Mouse (Mus musculus): ENCODE measurements around the gene AI467606.

The AI467606 gene

DNA sequence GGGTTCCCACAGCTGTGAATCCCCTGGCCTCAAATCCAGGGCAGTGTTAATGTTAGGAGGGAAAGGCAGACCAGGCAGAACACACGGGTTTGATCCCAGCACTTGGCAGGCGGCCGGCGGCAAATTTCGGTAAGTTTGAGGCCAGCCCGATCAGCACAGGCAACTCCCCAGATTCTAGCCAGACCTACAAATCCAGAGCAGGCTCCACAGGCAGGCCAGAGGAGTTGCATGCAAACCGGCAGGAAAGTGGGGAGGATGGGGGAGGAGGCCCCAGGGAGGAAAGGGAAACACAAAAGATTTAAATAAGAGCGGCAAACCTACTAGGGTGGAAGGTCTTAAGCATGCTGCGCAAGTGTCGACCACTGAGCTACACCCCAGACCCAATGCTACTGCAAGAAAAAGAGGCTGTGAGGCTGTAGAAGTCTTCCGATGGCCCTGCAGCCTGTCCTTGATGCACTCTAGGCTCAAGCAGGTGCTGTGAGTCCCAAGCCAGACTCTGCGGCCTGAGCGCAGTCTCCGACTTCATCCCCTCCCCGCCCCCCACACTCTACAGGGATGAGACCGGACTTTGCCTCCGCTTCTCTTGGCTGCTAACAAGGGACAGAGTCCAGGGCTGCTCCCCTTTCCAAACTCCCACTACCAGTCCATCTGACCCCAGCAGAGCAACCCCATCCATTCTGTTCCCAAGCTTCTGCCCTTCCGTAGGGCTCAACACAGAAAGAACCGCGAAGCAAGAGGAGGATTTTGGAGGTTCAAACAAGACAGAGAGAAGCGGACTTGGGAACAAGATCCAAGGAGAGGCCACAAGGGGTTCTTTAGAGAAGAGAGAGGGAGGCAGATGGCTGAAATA is 30.1 kb downstream of the AI467606 start:
- no peak for DNase-seq (ENCODE audit: low spot score in 2 of 2)

DNA sequence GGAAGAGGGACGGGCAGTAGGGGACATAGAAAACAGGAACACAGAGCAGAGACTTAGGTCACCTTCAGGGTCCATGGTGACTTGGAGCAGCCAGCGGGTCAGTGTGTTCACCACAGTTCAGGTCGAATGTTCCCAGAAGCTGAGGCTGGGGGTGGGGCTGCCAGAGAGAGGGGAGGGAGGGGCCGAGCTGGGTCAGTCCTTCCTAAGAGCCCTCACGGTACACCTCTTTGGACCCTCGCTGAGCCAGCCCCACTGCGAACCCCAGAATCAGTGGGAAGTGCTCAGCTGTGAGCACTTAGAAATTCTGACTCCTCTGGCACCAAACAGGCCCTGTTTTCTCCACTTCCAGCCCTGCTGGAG is 30.7 kb downstream of the AI467606 start, which contains the start of gene Qprt:
Qprt (minus strand) TSS at position 316 of the 360 bp plus-strand sequence.
- no peak for DNase-seq (ENCODE audit: low spot score in 2 of 2)

DNA sequence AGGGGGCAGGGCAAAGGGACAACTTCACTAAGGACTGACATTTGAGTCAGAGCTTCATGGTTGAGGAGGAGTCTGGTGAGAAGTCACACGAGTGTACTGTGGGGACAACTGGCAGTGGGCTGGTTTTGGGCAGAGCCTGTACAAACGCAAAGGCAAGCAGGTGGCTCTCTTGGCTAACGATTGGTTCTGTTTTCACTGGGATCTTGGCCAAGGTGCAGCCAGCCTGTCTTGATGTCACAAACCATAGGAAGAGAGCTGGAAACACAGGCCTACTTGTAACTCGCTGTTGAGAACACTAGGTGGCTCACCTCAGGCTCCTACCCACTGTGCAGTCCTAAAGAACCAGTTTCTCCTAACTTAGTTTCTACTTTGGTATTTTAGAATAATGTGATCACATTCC is 38.5 kb downstream of the AI467606 start:
- DNase-seq (ENCODE audit: low spot score in 2 of 2), result peak in 1 of 2 experiments; percentile 68

DNA sequence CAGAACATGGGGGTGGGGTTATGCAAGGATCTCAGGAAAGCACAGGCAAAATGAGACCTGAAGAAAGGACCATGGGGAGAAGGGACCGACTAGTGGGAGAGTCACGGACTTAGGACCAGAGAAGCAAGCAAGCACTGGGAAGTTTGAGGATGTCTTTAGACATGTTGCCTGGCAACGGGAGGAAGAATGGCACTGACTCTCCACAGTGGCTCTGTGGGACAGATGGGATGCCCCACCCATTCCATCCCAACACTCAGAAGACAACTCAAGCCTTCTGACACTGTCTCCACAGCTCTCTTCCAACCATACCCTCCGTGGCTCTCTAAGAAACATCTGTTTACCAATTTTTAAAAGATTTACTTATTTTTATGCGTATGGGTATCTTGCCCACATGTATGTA is 42.0 kb downstream of the AI467606 start:
- DNase-seq (ENCODE audit: low spot score in 2 of 2), result peak in 1 of 2 experiments; percentile 7

DNA sequence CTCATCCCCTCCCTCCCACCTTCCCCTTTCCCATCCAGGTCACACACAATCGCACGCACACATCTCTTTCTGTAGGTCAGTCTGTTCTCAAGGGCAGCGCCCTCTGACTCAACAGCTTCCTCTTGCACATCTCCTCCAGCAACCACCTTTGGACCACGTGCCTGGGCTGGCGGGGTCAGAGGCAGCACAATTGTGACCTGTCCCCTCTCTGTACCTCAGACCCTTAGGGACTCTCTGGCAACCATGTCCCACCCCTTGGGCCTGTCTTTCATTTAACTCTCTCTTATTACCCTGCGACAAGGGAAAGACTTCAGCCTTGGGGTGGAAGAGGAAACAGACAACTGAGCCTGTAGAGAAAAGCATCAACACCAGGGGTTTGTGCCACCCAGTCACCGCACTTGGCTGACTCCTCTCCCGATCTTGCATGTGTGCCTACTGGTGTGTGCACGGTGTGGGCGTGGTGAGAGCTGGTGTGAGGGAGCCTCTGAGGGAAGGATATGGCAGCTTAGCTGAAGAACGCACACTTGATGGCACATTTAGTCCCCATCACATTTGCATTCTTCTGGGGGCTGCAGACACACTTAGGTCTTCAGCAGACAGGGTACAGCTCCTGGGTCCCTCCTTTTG is 43.8 kb downstream of the AI467606 start:
- DNase-seq (ENCODE audit: low spot score in 2 of 2), result no peak

DNA sequence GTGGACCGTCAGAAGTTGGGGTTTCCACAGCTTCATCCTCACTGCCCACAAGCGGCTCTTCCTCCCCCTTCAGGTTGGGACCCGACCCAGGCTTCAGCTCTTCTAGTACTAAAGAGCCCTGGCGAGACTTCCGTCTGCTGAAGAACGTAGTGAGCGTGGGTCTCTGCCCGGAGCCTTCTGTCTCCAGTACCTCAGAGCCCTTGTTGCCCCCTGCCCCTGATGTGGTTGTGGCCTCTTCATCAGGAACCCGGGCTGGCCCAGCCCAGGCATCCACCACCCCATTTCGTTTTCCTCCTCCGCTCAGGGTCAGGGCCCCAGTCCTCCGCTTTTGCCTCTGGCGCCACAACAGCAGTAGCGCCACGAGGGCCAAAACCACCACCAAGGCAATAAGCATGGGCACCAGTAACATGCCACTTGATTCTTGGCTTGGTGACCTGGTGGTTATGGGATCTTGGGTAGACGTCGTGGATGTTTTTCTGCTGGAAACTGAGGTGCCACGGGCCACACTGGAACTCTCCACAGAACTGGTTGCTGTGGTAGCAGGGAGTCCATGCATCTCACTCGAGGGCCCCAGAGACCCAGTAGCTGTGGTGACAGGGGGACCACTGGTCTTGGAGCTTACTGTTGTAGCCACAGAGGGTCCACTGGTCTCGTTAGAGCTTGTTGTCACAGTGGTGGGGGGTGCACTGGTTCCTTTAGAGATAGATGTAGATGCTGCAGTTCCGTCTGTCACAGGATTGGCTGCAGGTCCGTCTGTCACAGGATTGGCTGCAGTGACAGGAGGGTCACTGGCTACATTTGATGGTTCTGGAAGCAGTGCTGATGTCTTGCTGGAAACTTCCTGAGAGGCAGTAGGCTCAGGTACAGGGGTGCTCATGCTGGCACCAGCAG is 45.3 kb downstream of the AI467606 start:
- DNase-seq (ENCODE audit: low spot score in 2 of 2), result no peak

DNA sequence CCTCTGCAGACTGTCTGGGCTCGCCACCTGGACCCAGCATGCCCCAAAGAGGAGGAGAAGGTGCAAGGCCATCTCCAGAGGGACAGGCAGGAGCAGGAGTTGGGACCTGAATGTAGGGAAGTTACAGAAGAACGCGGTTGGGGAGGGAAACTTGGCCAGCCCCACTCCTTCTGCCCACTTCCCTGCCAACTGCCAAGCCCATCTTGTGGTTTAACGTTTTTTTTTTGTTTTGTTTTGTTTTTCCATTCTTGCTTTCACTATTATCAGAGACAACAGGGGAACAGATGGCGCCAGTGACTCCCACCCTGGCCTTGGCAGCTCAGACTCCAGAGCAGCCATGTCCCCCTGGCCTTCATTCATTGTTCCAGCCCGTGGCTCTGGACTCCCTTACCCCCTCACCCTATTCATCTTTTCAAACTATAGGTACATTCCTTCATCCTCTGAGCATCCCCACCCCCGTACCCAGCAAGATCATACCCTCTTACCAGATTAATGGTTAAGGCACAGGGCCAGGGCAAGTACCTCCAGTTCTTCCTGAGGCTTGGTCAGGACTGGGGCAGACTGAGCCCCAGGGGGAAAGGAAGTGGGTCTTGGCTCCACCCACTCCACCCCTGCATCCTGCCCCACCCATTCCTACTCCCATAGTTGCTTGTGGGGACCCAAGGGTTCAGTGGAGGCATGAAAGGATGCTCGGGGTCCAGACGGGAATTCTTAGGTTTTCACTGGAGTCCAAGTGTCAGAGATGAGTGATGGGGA is 46.3 kb downstream of the AI467606 start, which contains the start of gene Spn:
Spn (minus strand) TSS at position 562 of the 756 bp plus-strand sequence.
- no peak for DNase-seq (ENCODE audit: low spot score in 2 of 2)

DNA sequence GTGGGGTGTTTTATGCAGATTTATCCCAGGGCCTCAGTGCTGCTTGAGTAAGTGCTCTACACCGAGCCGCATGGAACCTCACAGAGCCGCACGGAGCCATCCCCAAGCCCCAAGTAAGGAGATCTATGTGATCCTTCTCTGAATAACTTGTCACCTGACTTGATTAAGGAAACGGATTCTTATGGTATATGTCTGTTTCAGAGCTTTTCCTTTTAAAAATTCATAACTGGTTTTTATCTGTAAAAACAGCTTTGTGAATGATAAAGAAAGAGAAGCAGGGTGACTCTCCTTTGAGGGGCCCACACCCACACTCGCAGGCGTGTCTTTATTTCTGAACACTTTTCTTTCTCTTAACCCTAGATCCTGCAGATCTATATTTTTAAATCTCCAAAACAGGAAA is 47.9 kb downstream of the AI467606 start:
- DNase-seq (ENCODE audit: low spot score in 2 of 2), result no peak

DNA sequence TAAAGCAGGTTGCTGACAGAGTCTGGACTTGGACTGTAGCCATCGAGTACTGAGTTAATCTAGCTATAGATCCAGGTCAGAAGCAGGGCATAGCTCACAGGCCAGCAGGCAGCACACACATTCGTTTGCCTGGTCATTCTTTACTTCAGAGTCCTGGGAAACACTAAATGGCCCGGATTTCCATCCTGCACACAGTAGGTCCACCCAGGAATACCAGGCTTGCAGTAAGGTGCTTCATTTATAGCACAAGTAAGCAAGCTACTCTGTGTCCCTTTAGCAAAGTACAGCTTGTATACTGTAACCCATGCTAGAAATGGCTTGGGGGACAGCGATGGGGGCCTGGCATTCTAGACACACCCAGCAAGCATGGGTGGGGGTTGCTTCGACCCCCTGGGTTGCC is 48.4 kb downstream of the AI467606 start:
- no peak for DNase-seq (ENCODE audit: low spot score in 2 of 2)

DNA sequence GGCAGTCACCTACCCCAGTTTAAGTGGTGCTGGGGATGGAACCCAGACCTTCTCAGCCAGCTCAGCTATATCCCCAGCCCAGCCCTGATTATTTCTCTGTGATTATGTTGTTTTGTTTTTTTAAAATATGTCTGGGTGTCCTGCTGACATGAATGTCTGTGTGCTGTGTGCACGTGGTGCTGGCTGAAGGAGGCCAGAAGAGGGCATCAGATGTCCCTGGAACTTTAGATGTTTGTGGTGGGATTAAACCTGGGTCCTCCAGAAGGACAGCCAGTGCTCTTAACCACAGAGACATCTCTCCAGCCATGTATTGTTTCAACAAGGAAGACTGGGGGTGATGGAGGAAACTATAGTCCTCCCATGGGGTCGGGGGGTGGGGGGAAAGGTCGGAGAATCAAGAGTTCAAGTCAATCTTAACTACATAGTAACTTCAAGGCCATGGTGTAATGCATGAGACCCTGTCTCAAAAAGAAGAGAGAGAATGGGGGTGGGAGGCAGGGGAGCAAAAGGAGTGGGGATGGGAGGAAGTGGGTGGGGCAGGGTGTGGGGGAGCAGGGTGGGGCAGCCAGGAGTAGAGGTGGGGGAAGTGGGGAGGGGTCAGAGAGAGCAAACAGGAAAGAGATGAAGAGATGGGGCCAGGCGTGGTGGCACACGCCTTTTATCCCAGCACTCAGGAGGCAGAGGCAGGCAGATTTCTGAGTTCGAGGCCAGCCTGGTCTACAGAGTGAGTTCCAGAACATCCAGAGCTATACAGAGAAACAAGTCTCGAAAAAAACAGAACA is 49.7 kb downstream of the AI467606 start:
- no peak for DNase-seq (ENCODE audit: low spot score in 2 of 2)

DNA sequence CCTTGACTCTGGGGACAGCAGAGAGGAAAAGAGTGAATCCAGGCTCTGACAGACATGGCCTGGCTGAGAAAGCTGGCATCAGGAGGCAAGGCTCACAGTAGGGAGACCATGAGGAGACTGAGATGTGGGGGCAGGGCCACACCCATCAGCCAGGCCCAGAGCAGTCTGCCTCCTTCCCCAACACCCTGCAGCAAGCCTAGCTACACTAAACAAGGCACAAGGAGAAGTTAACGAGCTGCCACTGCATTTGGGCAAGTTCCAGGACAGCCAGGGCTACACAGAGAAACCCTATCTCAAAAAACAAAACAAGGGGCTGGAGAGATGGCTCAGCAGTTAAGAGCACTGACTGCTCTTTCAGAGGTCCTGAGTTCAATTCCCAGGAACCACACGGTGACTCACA is 51.1 kb downstream of the AI467606 start:
- no peak for DNase-seq (ENCODE audit: low spot score in 2 of 2)

DNA sequence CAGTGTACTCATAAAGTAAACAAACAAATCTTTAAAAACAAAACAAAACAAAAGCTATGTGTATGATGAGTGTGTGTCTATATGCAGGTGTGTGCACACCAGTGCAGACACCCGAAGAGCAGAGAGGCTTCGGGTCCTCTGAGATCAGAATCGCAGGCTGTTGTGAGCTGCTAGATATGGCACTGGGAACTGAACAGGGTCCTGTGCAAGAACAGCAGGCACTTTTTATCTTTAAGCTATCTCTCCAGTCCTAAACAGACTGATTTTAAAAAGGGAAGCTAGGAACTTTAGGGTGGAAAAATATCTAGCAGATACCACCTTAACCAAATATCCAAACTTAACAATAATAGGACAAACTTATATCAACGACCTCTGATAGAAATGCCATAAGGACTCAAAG is 51.5 kb downstream of the AI467606 start:
- no peak for DNase-seq (ENCODE audit: low spot score in 2 of 2)

All from left cerebral cortex, adult 9 months (tissue).